Mouse (Mus musculus) heart, postnatal 10 days (tissue): ENCODE results near the gene Kcnc3. TPM values are rescaled to one million over a fixed set of nuclear protein-coding genes. Genes with fewer than 3 reads are reported as not detected.

Source experiments
- DNase-seq, 2 experiments: peaks; one replicate each; pipeline ENCODE4 v3.0.0; 2021
- intact Hi-C: fragments of 180-260 bp; cut with DNase I; formaldehyde crosslinking; loops from one replicate; pipeline ENCODE4 v1.15.1; 2025
- total RNA-seq, 2 experiments: library from RNA; stranded (reverse); gene quantifications; 2 replicates each; pipeline ENCODE4 v1.2.3; 2021

Gene Kcnc3
- under 1 TPM; 0.35 to 0.36 TPM for total RNA-seq

DNA sequence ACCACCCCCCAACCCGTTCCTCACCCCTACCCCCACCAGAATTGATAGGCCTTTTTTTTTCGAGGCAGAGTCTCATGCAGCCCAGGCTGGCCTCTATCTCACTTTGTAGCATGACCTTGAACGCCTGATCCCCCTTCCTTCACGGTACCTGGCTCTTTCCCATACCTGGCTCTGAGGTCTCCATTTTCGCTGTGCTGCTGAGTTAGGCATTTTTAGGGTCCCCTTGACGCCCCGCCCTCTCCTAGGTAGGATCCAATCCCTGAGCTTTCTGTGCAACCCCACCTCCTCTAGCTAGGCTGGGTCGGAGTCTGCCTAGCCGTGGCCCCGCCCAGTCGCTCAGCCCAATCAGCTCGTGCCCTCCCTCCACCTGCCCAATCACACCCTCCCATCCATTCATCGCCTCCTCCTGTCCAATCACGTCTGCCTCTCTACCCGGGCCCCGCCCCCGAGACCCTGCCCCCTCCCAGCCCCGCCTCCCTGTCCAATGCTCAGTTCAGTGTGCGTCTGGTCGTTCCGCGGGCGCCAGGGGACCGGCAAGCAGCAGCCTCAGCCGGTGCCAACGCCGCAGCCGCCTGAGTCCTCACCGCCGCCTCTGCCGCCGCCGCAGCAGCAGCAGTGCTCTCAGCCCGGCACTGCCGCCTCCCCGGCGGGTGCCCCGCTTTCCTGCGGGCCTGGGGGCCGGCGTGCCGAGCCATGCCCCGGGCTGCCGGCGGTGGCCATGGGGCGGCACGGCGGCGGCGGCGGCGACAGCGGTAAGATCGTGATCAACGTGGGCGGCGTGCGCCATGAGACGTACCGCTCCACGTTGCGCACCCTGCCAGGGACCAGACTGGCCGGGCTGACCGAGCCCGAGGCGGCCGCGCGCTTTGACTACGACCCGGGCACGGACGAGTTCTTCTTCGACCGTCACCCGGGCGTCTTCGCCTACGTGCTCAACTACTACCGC lies at the start of gene Kcnc3:
Gene Kcnc3 (plus strand): TSS at position 263 of the 946 bp plus-strand sequence.
- intact Hi-C loops: no loop called here
- DNase-seq: peak; percentile 82 to 84

GRCm38 (mm10) chr7:44542555-44542954 lies 47.9 kb upstream of the Kcnc3 start:
- intact Hi-C loops: no loop called here
- no peak for DNase-seq

DNA sequence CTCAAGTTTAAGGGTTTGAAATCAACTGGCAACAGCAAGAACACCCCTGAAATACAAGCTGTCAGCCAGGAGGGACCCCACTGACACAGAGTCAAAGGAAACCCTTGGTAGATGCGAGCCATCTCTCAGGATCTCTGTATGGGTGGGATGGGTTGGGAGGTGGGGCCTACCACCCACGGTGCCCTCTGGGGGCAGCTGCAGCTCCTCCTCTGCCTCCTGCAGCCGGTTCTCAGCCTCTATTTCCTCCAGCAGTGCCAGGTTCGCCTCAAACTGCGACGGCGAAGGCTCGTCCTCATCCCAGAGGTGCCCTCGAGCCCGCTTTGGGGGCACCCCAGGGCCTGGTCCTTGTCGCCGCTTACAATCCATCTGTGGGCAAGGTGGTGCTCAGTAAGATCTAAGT lies 47.4 kb upstream of the Kcnc3 start:
- no peak for DNase-seq
- intact Hi-C loops: no loop called here

DNA sequence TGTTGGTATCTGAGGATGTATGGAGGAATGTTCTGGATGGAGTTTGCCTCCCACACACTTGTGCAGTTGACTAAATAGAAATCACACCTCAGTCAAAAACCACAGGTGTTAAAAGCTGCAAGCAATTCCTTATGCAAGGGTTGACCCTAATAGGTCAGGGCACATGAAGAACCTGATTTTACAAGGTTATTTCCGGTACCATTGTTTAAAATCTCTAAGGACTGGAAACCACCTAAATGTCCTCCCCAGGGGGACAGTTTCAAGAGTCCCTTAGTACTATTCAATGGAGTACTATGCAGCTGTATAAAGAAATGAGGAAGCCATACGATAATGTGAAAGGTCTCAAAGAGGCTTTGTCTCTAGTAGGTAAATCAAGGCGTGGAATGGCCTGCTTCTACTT lies 44.2 kb upstream of the Kcnc3 start:
- DNase-seq: no peak
- intact Hi-C loops: loop anchor here (5.0 kb wide), 1 partner anchor 299 kb away; the partner anchor contains the start of genes 1700028J19Rik and 2410002F23Rik

- DNase-seq: no peak
- intact Hi-C loops: loop anchor here (5.0 kb wide), 1 partner anchor 300 kb away; the partner anchor contains the start of genes 1700028J19Rik and 2410002F23Rik
These were observed 43.4 kb upstream of the Kcnc3 start for GRCm38 (mm10) chr7:44547041-44547440.

- DNase-seq: no peak
- intact Hi-C loops: loop anchor here (1.0 to 5.0 kb wide), 2 partner anchors 46 to 300 kb away; partner anchors contain the start of genes 1700028J19Rik and 2410002F23Rik
These were observed 42.7 kb upstream of the Kcnc3 start for GRCm38 (mm10) chr7:44547725-44548124.

DNA sequence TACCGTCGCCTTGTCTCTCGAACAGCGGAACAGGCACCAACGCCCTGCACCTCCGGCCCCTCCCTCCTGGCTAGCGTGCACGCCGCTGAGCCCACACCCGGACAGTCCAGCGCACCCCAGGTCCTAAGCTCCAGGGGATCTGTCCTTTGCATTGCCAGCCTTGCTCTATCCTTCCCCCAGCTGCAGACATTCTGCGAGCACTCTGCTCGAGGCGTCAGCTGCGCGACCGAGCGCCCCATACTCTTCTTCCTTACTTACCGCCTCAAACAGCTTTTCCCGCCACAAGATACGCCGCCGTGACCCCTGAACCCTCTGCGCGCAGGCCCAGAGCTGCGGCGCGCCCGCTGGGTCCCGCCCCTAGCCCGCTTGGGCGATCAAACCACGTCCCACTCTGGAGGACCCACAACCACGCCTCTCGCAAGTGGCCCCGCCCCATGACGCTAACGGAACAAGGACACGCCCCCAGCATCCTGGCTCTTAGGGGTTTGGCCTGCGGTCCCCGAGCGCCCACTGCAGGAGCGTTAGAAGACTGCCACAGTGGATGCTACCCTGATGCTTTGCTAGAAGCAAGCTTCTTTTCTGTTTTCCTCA lies 41.9 kb upstream of the Kcnc3 start, which contains the start of gene Pold1:
Gene Pold1 (minus strand): TSS at position 353 of the 591 bp plus-strand sequence.
- intact Hi-C loops: loop anchor here (1.0 to 5.0 kb wide), 3 partner anchors 27 to 301 kb away; partner anchors contain the start of genes 1700028J19Rik and 2410002F23Rik

GRCm38 (mm10) chr7:44549621-44550408 lies 40.6 kb upstream of the Kcnc3 start:
- intact Hi-C loops: loop anchor here (1.0 to 5.0 kb wide), 2 partner anchors 29 to 303 kb away; partner anchors contain the start of genes 1700028J19Rik and 2410002F23Rik
- DNase-seq: no peak

More for the DNA sequence above, 41.9 kb upstream of the Kcnc3 start, which contains the start of gene Pold1:
- DNase-seq: peak; percentile 100

DNA sequence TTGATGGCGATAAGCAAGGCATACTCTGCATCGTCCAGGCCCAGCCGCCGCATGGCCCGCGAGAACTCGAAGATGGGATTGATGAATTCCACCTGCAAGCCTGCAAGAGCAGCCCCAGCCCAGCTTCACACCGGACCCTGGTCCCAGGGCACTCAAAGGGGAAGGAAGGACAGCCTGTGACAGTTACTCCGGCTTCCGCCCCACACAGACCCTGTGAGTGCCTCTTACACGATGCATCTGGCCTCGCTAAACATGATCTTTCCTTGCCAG lies 40.1 kb upstream of the Kcnc3 start:
- intact Hi-C loops: no loop called here
- DNase-seq: no peak

- DNase-seq: no peak
- intact Hi-C loops: no loop called here
These were observed 39.2 kb upstream of the Kcnc3 start for GRCm38 (mm10) chr7:44551301-44551700.

DNA sequence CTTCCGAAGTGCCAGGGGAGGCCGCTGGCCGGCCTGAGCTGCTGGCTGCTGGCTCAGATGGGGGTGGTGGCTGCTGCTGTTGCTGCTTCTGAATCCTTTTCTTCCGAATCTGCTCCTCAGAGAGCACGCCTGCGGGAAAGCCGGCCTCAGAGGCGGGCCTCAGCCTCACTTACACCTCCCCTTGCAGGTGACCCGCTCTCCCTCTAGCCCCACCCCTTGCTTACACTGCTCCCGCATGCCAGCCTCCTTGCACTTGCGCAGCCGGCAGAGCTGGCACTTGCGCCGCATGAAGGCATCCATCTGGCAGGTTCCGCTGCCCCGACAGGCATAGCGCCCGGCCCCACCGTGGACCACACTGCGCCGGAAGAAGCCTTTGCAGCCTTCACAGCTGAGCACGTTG lies 38.7 kb upstream of the Kcnc3 start:
- no peak for DNase-seq
- intact Hi-C loops: no loop called here

DNA sequence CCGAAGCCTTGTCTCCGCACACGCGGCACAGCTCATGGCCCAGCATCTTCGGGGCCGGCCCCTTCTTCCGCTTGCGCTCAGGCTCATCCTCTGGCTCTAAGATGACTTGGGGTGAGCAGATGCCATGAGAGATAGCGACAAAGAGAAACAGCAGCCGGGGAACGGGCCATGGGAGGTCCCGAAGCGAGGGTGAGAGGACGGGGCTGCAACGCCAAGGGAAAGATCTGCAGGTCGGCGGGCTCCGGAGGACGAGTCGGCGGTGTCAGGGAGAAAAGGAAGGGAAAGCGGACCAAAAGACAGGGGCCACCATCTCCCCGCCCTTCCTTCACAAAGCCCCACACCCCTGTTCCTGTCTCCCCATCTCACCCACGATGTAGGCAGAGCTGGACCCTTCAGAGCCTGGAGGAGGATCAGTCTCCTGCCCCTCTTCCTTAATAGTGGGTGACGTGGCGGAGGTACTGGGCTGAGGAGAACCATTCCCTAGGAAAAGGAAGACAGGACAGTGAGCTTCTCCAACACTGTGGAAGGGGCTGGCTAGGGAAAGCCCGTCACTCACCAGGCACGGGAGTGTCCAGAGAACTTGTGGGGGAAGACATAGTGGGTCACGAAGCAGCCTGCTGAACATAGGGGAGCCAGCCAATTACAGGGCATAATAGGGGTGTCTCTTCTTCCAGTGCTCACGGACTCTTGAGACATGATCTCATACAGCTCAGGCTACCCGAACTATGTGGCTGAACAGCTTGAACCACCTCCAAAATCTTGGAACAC lies 38.1 kb upstream of the Kcnc3 start:
- intact Hi-C loops: no loop called here
- DNase-seq: no peak

- intact Hi-C loops: no loop called here
- DNase-seq: peak; percentile 70 to 84
These were observed 37.2 kb upstream of the Kcnc3 start for GRCm38 (mm10) chr7:44553196-44553764.

DNA sequence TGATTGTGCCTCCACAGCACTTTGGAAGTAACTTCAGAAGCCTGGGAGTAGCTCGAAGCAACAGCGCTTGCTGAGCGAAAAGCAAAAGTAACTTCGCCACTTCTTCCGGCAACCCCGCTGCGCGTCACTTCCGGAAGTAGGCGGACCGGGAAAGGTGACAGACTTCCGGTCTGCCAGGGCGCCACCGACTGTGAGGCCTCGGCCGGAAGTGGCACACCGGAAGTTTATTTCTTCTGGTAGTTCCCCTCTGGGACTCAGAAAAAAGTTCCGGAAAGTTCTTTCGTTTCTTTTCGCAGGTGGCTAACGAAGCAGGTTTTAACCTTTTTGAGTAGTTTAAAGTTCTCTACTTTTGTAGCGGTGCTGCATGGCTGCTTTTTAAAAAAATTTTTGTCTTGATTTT lies 36.6 kb upstream of the Kcnc3 start, which contains the start of gene Nr1h2:
Gene Nr1h2 (minus strand): TSS at position 126 of the 400 bp plus-strand sequence.
- intact Hi-C loops: no loop called here
- DNase-seq: peak; percentile 98 to 99

DNA sequence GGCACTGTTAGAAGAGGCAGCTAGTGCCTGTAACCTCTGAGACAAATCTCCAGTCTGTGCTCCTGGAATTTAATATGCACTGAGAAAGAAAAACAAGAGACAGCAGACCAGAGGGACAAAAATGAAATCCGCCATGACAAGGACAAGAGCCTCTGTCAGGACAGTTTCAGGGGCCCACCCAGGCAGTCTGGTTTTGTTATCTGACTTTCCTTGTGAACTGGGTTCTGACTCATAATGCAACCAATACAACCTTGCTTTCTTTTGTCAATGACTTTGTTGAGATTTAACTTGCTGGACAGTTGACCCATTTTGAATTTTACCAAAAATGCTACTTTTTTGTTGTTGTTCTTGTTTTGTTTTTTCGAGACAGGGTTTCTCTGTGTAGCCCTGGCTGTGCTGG lies 32.8 kb upstream of the Kcnc3 start:
- no peak for DNase-seq
- intact Hi-C loops: no loop called here

DNA sequence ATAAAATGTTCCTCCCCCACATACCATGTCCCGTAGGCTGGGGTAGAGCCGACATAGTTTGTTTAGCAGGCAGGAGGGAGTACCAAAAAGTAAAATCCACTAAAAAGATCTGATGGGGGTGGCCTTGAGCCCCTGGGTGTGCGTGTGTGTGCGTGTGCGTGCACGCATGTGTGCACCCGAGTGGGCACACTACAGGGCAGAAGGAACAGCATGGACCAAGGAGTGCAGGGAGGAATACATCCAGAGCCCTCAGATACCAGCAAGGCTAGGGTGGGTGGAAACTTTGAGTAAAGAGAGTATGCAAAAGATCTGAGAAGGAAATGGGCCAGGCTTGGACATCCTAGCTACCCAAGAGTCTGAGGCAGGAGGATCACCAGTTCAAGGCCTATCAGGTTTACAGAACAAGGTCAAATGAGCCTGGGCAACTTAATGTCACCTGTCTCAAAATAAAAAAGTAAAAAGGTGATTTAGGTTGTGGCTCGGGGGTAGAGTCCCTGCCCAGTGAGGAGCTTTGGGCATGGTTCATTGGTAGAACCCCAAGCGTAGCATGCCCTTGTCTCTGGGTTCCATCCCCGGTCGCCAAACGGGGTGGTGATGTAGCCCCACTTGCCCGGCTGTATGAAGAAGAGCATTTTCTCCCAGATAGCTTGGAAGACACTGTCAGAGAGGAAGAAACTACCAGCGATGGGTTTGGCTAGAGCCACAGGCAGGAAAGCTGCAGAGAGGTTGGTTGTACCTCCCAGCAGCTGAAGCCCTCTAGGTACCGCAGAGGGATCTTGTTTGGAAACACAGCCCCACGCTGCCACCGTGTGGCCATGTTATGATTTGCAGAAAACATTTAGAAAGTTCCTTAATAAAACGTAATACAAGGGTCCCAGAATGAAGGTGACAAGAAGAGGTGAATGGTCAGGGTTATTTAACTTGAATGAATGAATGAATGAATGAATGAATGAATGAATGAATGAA lies 29.7 kb upstream of the Kcnc3 start:
- intact Hi-C loops: loop anchor here (1.0 to 5.0 kb wide), 3 partner anchors 39 to 298 kb away; partner anchors contain the start of gene Gm15517
- DNase-seq: peak; percentile 81 to 90

GRCm38 (mm10) chr7:44563284-44563683 lies 27.2 kb upstream of the Kcnc3 start:
- DNase-seq: no peak
- intact Hi-C loops: loop anchor here (5.0 kb wide), 1 partner anchor 301 kb away; the partner anchor contains the start of gene Gm15517

DNA sequence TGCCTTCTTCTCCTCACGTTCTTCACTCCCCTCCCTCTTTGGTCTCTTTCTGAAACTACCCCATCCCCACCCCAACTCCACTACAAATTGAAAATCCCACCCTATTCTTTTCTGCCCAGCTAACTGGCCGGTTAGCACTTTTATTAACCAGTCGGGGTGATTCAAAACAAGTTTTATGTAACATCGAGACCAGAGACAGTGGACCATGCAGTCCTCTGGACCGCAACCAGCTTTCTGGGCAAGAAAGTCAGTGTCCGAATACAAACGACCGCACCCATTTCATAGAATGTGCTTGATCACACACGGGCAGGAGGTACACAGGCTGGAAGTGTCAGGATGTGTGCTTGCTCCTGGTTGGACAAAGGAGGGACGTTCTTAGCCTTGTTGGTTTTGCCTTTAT lies 26.0 kb upstream of the Kcnc3 start:
- intact Hi-C loops: loop anchor here (5.0 kb wide), 1 partner anchor 302 kb away; the partner anchor contains the start of gene Gm15517
- DNase-seq: no peak
